Mouse (Mus musculus) liver, embryonic 11.5 days (tissue): ENCODE results near the gene 2410004B18Rik. TPM values are rescaled to one million over a fixed set of nuclear protein-coding genes. Genes with fewer than 3 reads are reported as not detected.

ENCODE experiments used
- ATAC-seq: fragments of 200-750 bp; cut with Nextera tagmentation; replicated peaks from 2 replicates; pipeline ENCODE4 v1.8.0; 2017; ENCODE audit warnings: moderate number of reproducible peaks, mild to moderate bottlenecking, moderate TSS enrichment, moderate library complexity; ENCODE audit not compliant: low FRiP score
- DNase-seq: peaks from one replicate; pipeline ENCODE4 v3.0.0-alpha.2; 2017; ENCODE audit warnings: low spot score
- H3K27ac ChIP-seq: fragments of 300-500 bp; sonication (generic); 2 replicates; pipeline ENCODE4 v1.5.1; 2014; ENCODE audit warnings: mild to moderate bottlenecking, low read depth, low read length, control low read depth
- H3K27me3 ChIP-seq: fragments of 300-500 bp; sonication (generic); replicated peaks from 2 replicates; pipeline ENCODE4 v1.6.1; 2014; ENCODE audit warnings: low read length, mixed read lengths; ENCODE audit not compliant: control insufficient read depth, insufficient read depth
- H3K36me3 ChIP-seq: fragments of 300-500 bp; sonication (generic); 2 replicates; pipeline ENCODE4 v1.6.1; 2014; ENCODE audit warnings: mild to moderate bottlenecking, low read length, moderate library complexity, mixed read lengths; ENCODE audit not compliant: control insufficient read depth, insufficient read depth
- H3K4me1 ChIP-seq: fragments of 300-500 bp; sonication (generic); replicated peaks from 2 replicates; pipeline ENCODE4 v1.6.1; 2014; ENCODE audit warnings: low read length, mixed read lengths; ENCODE audit not compliant: control insufficient read depth, insufficient read depth
- H3K4me2 ChIP-seq: fragments of 300-500 bp; sonication (generic); 2 replicates; pipeline ENCODE4 v1.6.1; 2014; ENCODE audit warnings: mild to moderate bottlenecking, control low read depth, moderate library complexity
- H3K4me3 ChIP-seq: fragments of 300-500 bp; sonication (generic); 2 replicates; pipeline ENCODE4 v1.5.1; 2014; ENCODE audit warnings: low read depth, low read length, control low read depth
- H3K9ac ChIP-seq: fragments of 300-500 bp; sonication (generic); 2 replicates; pipeline ENCODE4 v1.6.1; 2014; ENCODE audit warnings: low read depth, low read length, control low read depth
- H3K9me3 ChIP-seq: fragments of 300-500 bp; sonication (generic); 2 replicates; pipeline ENCODE4 v1.6.1; 2016; ENCODE audit warnings: low read length, inconsistent platforms, mixed read lengths; ENCODE audit not compliant: control insufficient read depth
- WGBS: fragments of 180-500 bp; shearing (Covaris S2); extraction: QIAGEN DNeasy Blood & Tissue Kit; methylation state at CpG from one replicate; pipeline ENCODE4 v1.1.7; 2014; 5-methylcytosine and 5-hydroxymethylcytosine counted together
- polyA plus RNA-seq: library from polyadenylated mRNA; unstranded; fragments of >200 nt; fragmentation: Nextera tagmentation; extraction: Ambion mirVana; gene quantifications from 2 replicates; pipeline ENCODE4 v1.2.1, GENCODE M21; 2014

2410004B18Rik gene
- polyA plus RNA-seq, 1 experiment from 2014 or later, result 39.6 TPM

GRCm38 (mm10) chr3:145923874-145924577, 13.8 kb upstream of the 2410004B18Rik start:
- DNase-seq (peak; percentile 98), ATAC-seq (peak; percentile 99)
- Histone ChIP-seq H3K9ac (peak overlapping the region; percentile 69), H3K27me3 (no peaks in the 10 kb centered on the region), H3K4me3 (peak overlapping the region; percentile 71), H3K36me3 (no peaks in the 10 kb centered on the region), H3K9me3 (no peaks in the 10 kb centered on the region), H3K4me1 (peaks cover 19% of the 10 kb centered on the region), H3K27ac (peak overlapping the region; percentile 77), H3K4me2 (peak overlapping the region; percentile 75)
- WGBS, result under 1% methylated on average over 58 of the region's 58 CpGs

- no peaks in the 10 kb centered on the region for H3K36me3 ChIP-seq
- peak overlapping the region; percentile 69 for H3K9ac ChIP-seq
- 4% methylated on average over 39 of the region's 39 CpGs for WGBS
- ATAC-seq, result no peak; the same call in 1 of the 2 replicates
- H3K4me2 ChIP-seq, result peak overlapping the region; percentile 75
- no peak for DNase-seq
- peak overlapping the region; percentile 66 for H3K27ac ChIP-seq
- H3K4me3 ChIP-seq, result peak overlapping the region; percentile 71
- H3K9me3 ChIP-seq, result no peaks in the 10 kb centered on the region
- no peaks in the 10 kb centered on the region for H3K27me3 ChIP-seq
- peaks cover 19% of the 10 kb centered on the region for H3K4me1 ChIP-seq
Observed at GRCm38 (mm10) chr3:145924649-145925337, 13.0 kb upstream of the 2410004B18Rik start.

GRCm38 (mm10) chr3:145925506-145925905, 12.3 kb upstream of the 2410004B18Rik start:
- H3K27ac ChIP-seq, result no peak overlapping the region
- no peaks in the 10 kb centered on the region for H3K27me3 ChIP-seq
- 71% methylated on average over 5 of the region's 5 CpGs for WGBS
- H3K9ac ChIP-seq, result 0 out of 2 replicates have a peak overlapping the region, but pooled peaks have one; percentile 40
- H3K36me3 ChIP-seq, result peaks cover 2% of the 10 kb centered on the region; the same call in 1 of the 2 replicates
- H3K4me3 ChIP-seq, result peak overlapping the region; percentile 71
- H3K4me1 ChIP-seq, result peaks cover 19% of the 10 kb centered on the region
- H3K4me2 ChIP-seq, result peak overlapping the region; percentile 75
- no peak for DNase-seq
- H3K9me3 ChIP-seq, result no peaks in the 10 kb centered on the region
- ATAC-seq, result no peak

- 70% methylated on average over 7 of the region's 7 CpGs for WGBS
- Histone ChIP-seq H3K4me3 (no peak overlapping the region), H3K27ac (no peak overlapping the region), H3K9ac (no peak overlapping the region), H3K9me3 (no peaks in the 10 kb centered on the region), H3K36me3 (peaks cover 16% of the 10 kb centered on the region; the same call in 1 of the 2 replicates), H3K27me3 (no peaks in the 10 kb centered on the region), H3K4me2 (no peak overlapping the region), H3K4me1 (peaks cover 9% of the 10 kb centered on the region)
- DNase-seq (no peak), ATAC-seq (no peak)
Observed at GRCm38 (mm10) chr3:145929525-145930400, 8.1 kb upstream of the 2410004B18Rik start.

GRCm38 (mm10) chr3:145933845-145934244, 4.0 kb upstream of the 2410004B18Rik start:
- H3K27me3 ChIP-seq, result no peaks in the 10 kb centered on the region
- no peak overlapping the region for H3K4me3 ChIP-seq
- 62% methylated on average over 9 of the region's 9 CpGs for WGBS
- no peak for ATAC-seq
- H3K9ac ChIP-seq, result no peak overlapping the region
- no peaks in the 10 kb centered on the region for H3K9me3 ChIP-seq
- no peak overlapping the region for H3K27ac ChIP-seq
- no peak overlapping the region for H3K4me2 ChIP-seq
- H3K4me1 ChIP-seq, result peaks cover 5% of the 10 kb centered on the region
- DNase-seq, result no peak
- H3K36me3 ChIP-seq, result peaks cover 16% of the 10 kb centered on the region; the same call in 1 of the 2 replicates

- no peak for ATAC-seq
- no peak overlapping the region for H3K27ac ChIP-seq
Observed at GRCm38 (mm10) chr3:145938405-145939349, 863 bp downstream of the 2410004B18Rik start.

GRCm38 (mm10) chr3:145939402-145939801, 1.6 kb downstream of the 2410004B18Rik start:
- H3K27ac ChIP-seq, result no peak overlapping the region
- H3K36me3 ChIP-seq, result peaks cover 11% of the 10 kb centered on the region; the same call in 1 of the 2 replicates
- WGBS, result 53% methylated on average over 12 of the region's 12 CpGs
- DNase-seq, result no peak
- H3K4me2 ChIP-seq, result peak overlapping the region; percentile 86
- peaks cover 20% of the 10 kb centered on the region for H3K4me1 ChIP-seq
- peak overlapping the region; percentile 87 for H3K4me3 ChIP-seq
- H3K9me3 ChIP-seq, result no peaks in the 10 kb centered on the region
- H3K27me3 ChIP-seq, result no peaks in the 10 kb centered on the region
- peak; percentile 72 for ATAC-seq
- H3K9ac ChIP-seq, result no peak overlapping the region

More at GRCm38 (mm10) chr3:145938405-145939349, 863 bp downstream of the 2410004B18Rik start:
- DNase-seq, result no peak
- Histone ChIP-seq H3K4me3 (peak overlapping the region; percentile 87), H3K4me2 (peak overlapping the region; percentile 86), H3K27me3 (no peaks in the 10 kb centered on the region), H3K4me1 (peaks cover 18% of the 10 kb centered on the region), H3K36me3 (peaks cover 6% of the 10 kb centered on the region; the same call in 1 of the 2 replicates), H3K9me3 (no peaks in the 10 kb centered on the region), H3K9ac (peak overlapping the region; percentile 75)
- 17% methylated on average over 48 of the region's 50 CpGs for WGBS
